In the genomic region with DNA sequence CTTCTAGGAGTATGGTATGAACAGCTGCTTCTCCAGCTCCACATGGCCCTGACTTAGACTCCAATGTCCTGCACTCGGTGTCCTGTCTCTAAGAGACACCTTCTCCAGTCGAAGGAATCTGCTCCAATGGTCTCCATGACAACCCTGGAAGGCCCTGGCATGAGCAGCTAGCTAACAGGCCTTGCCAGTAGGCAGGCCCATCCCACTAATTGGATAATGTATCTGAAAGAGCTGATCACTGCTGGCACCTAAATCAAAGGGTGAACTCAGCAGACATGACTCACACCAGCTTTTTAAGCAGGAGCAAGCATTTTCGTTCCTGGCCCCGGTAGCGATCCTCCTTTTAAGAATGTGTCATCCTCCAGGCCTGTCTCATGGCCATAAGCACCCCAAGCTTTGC, we compare ENCODE assay signal across 9 mouse cellular contexts.
DNase-seq lines count a peak whose midpoint lies in the region; TF ChIP-seq lines count a peak whose summit lies in the region.
"Had no signal": no experiment of that assay in that cellular context is flagged by ENCODE, and none has a peak within 500 bp of the region (broad histone marks: within the 10 kb centered on the region; RNA-seq: fewer than 3 reads in every experiment).

No protein-coding gene starts in this region.

- no peak for TF ChIP-seq CTCF in left cerebral cortex, adult 2 months (IDR thresholded peaks at IDR 0.05)

- no peak overlapping the region for H3K4me3 ChIP-seq in left cerebral cortex, adult 2 months
- H3K4me3 ChIP-seq: myocyte had no signal

- peak; percentile 25 for DNase-seq in embryo, embryonic 10 days (ENCODE audit: low spot score)
- no peak for DNase-seq in embryo, embryonic 11 days
- DNase-seq in frontal cortex, postnatal 10 days (ENCODE audit: low spot score in 2 of 2), result peak; percentile 58 to 75
- peak; percentile 32 to 55 for DNase-seq in left cerebral cortex, adult 2 months (ENCODE audit: extremely low spot score in 1 of 2, low spot score in 2 of 2)
- peak; percentile 46 for DNase-seq in right cerebral cortex, postnatal 14 days
- no peak for DNase-seq in urinary bladder, adult 18-20 months (ENCODE audit: low spot score in 2 of 2)
- DNase-seq in heart, adult 9 months (ENCODE audit: low spot score in 2 of 2), result no peak
- no peak for DNase-seq in adipocyte (ENCODE audit: low spot score)

- intact Hi-C loops in left cerebral cortex, adult 2 months (cut with DNase I), result no loop called here

- peak overlapping the region; percentile 8; the same call in 1 of the 2 replicates for H3K27ac ChIP-seq in left cerebral cortex, adult 2 months

Comparison
In these comparisons a context has a peak if more than half of its experiments do, and no peak if none do; other contexts are left out.
1. DNase-seq: peak in embryo, embryonic 10 days (single experiment), frontal cortex, postnatal 10 days (2 of 2), left cerebral cortex, adult 2 months (2 of 2) and right cerebral cortex, postnatal 14 days (single experiment); none in embryo, embryonic 11 days (single experiment), urinary bladder, adult 18-20 months (0 of 2), heart, adult 9 months (0 of 2) and adipocyte (single experiment).